Mouse (Mus musculus) lung, embryonic 14.5 days (tissue): ENCODE data around the gene Cdc42se1. TPM values are rescaled to one million over a fixed set of nuclear protein-coding genes. Genes with fewer than 3 reads are reported as not detected.
"Not testable (repeated sequence)": the region's sequence is repeated elsewhere in the genome, so short reads cannot be mapped to it uniquely, and the experiment has no call there.

Source experiments
- ATAC-seq: fragments of 200-750 bp; cut with Nextera tagmentation; 2 replicates; pipeline ENCODE4 v1.8.0; 2017; ENCODE audit warnings: mild to moderate bottlenecking, moderate TSS enrichment, moderate library complexity; ENCODE audit not compliant: insufficient read depth
- DNase-seq: peaks from one replicate; pipeline ENCODE4 v3.0.0-alpha.2; 2015
- H3K27ac ChIP-seq: fragments of 300-500 bp; sonication (generic); 2 replicates; pipeline ENCODE4 v1.5.1; 2014; ENCODE audit warnings: low read depth, mild to moderate bottlenecking, moderate library complexity
- H3K27me3 ChIP-seq: fragments of 300-500 bp; sonication (generic); 2 replicates; pipeline ENCODE4 v1.6.1; 2014; ENCODE audit warnings: low read length, control low read depth; ENCODE audit not compliant: insufficient read depth
- H3K36me3 ChIP-seq: fragments of 300-500 bp; sonication (generic); 2 replicates; pipeline ENCODE4 v1.6.1; 2014; ENCODE audit warnings: control low read depth; ENCODE audit not compliant: insufficient read depth
- H3K4me1 ChIP-seq: fragments of 300-500 bp; sonication (generic); 2 replicates; pipeline ENCODE4 v1.6.1; 2014; ENCODE audit warnings: antibody characterized with exemption, control low read depth; ENCODE audit not compliant: insufficient read depth
- H3K4me2 ChIP-seq: fragments of 300-500 bp; sonication (generic); 2 replicates; pipeline ENCODE4 v1.6.1; 2014; ENCODE audit warnings: mild to moderate bottlenecking
- H3K4me3 ChIP-seq: fragments of 300-500 bp; sonication (generic); 2 replicates; pipeline ENCODE4 v1.5.1; 2014; ENCODE audit warnings: low read depth, low read length
- H3K9ac ChIP-seq: fragments of 300-500 bp; sonication (generic); 2 replicates; pipeline ENCODE4 v1.6.1; 2014
- H3K9me3 ChIP-seq: fragments of 300-500 bp; sonication (generic); 2 replicates; pipeline ENCODE4 v1.6.1; 2016; ENCODE audit warnings: low read depth, low read length, control low read depth
- CTCF ChIP-seq: IDR thresholded peaks from 2 replicates; pipeline ENCODE4 v1.5.1; 2016; ENCODE audit warnings: antibody characterized with exemption, low read depth
- WGBS: fragments of 180-500 bp; shearing (Covaris S2); extraction: QIAGEN DNeasy Blood & Tissue Kit; methylation state at CpG from one replicate; pipeline ENCODE4 v1.1.7; 2014; 5-methylcytosine and 5-hydroxymethylcytosine counted together
- polyA plus RNA-seq: library from polyadenylated mRNA; unstranded; fragments of >200 nt; fragmentation: Nextera tagmentation; extraction: Ambion mirVana; gene quantifications from 2 replicates; pipeline ENCODE4 v1.2.1, GENCODE M21; 2014

Gene Cdc42se1
- polyA plus RNA-seq, 1 experiment from 2014 or later = 131 TPM

GRCm38 (mm10) chr3:95194721-95195135, 33.8 kb upstream of the Cdc42se1 start:
- Histone ChIP-seq H3K9ac (no peak overlapping the region), H3K4me1 (no peaks in the 10 kb centered on the region), H3K36me3 (peaks cover 79% of the 10 kb centered on the region), H3K4me2 (no peak overlapping the region), H3K9me3 (no peaks in the 10 kb centered on the region), H3K27ac (no peak overlapping the region), H3K4me3 (no peak overlapping the region), H3K27me3 (no peaks in the 10 kb centered on the region)
- DNase-seq (no peak), ATAC-seq (no peak)
- TF ChIP-seq CTCF = no peak
- WGBS = 84% methylated on average over 6 of the region's 6 CpGs

GRCm38 (mm10) chr3:95195772-95196171, 32.8 kb upstream of the Cdc42se1 start:
- no peaks in the 10 kb centered on the region for H3K27me3 ChIP-seq
- DNase-seq = no peak
- no peak for ATAC-seq
- no peaks in the 10 kb centered on the region for H3K9me3 ChIP-seq
- WGBS = 84% methylated on average over 2 of the region's 2 CpGs
- no peaks in the 10 kb centered on the region for H3K4me1 ChIP-seq
- H3K4me2 ChIP-seq = no peak overlapping the region
- no peak for TF ChIP-seq CTCF
- peaks cover 78% of the 10 kb centered on the region for H3K36me3 ChIP-seq
- no peak overlapping the region for H3K27ac ChIP-seq
- no peak overlapping the region for H3K9ac ChIP-seq
- no peak overlapping the region for H3K4me3 ChIP-seq

- H3K4me2 ChIP-seq = no peak overlapping the region
- H3K27ac ChIP-seq = no peak overlapping the region
- no peak overlapping the region for H3K4me3 ChIP-seq
- ATAC-seq (no peak), DNase-seq (no peak)
- H3K4me1 ChIP-seq = no peaks in the 10 kb centered on the region
- no peaks in the 10 kb centered on the region for H3K27me3 ChIP-seq
- TF ChIP-seq CTCF = no peak
- no peak overlapping the region for H3K9ac ChIP-seq
- peaks cover 93% of the 10 kb centered on the region for H3K36me3 ChIP-seq
- 69% methylated on average over 1 of the region's 1 CpGs for WGBS
- H3K9me3 ChIP-seq = no peaks in the 10 kb centered on the region
These were observed 29.4 kb upstream of the Cdc42se1 start for GRCm38 (mm10) chr3:95199101-95199500.

GRCm38 (mm10) chr3:95200132-95200531, 28.4 kb upstream of the Cdc42se1 start:
- Histone ChIP-seq H3K9me3 (no peaks in the 10 kb centered on the region), H3K9ac (no peak overlapping the region), H3K4me2 (no peak overlapping the region), H3K27ac (no peak overlapping the region), H3K4me3 (no peak overlapping the region), H3K36me3 (peaks cover 94% of the 10 kb centered on the region), H3K4me1 (no peaks in the 10 kb centered on the region), H3K27me3 (no peaks in the 10 kb centered on the region)
- no peak for ATAC-seq
- 87% methylated on average over 7 of the region's 7 CpGs for WGBS
- no peak for DNase-seq
- TF ChIP-seq CTCF = no peak

GRCm38 (mm10) chr3:95200562-95200961, 28.0 kb upstream of the Cdc42se1 start:
- Histone ChIP-seq H3K27me3 (no peaks in the 10 kb centered on the region), H3K36me3 (peaks cover 93% of the 10 kb centered on the region), H3K9ac (no peak overlapping the region), H3K4me1 (no peaks in the 10 kb centered on the region), H3K4me3 (no peak overlapping the region), H3K9me3 (no peaks in the 10 kb centered on the region), H3K27ac (no peak overlapping the region), H3K4me2 (no peak overlapping the region)
- ATAC-seq (no peak), DNase-seq (no peak)
- WGBS = 79% methylated on average over 2 of the region's 2 CpGs
- no peak for TF ChIP-seq CTCF

GRCm38 (mm10) chr3:95203880-95204279, 24.7 kb upstream of the Cdc42se1 start:
- DNase-seq (no peak), ATAC-seq (no peak)
- no peak overlapping the region for H3K4me3 ChIP-seq
- H3K27ac ChIP-seq = no peak overlapping the region
- no peaks in the 10 kb centered on the region for H3K9me3 ChIP-seq
- TF ChIP-seq CTCF = no peak
- H3K4me1 ChIP-seq = no peaks in the 10 kb centered on the region
- 89% methylated on average over 6 of the region's 6 CpGs for WGBS
- H3K4me2 ChIP-seq = no peak overlapping the region
- no peaks in the 10 kb centered on the region for H3K27me3 ChIP-seq
- H3K9ac ChIP-seq = no peak overlapping the region
- H3K36me3 ChIP-seq = peaks cover 89% of the 10 kb centered on the region

GRCm38 (mm10) chr3:95208286-95208685, 20.2 kb upstream of the Cdc42se1 start:
- H3K9me3 ChIP-seq = no peaks in the 10 kb centered on the region
- no peak for DNase-seq
- H3K36me3 ChIP-seq = peaks cover 79% of the 10 kb centered on the region
- H3K4me3 ChIP-seq = no peak overlapping the region
- WGBS = 82% methylated on average over 4 of the region's 4 CpGs
- H3K9ac ChIP-seq = no peak overlapping the region
- no peak overlapping the region for H3K27ac ChIP-seq
- H3K4me1 ChIP-seq = no peaks in the 10 kb centered on the region
- H3K4me2 ChIP-seq = no peak overlapping the region
- no peak for TF ChIP-seq CTCF
- no peak for ATAC-seq
- no peaks in the 10 kb centered on the region for H3K27me3 ChIP-seq

GRCm38 (mm10) chr3:95210585-95210984, 17.9 kb upstream of the Cdc42se1 start:
- Histone ChIP-seq H3K36me3 (peaks cover 71% of the 10 kb centered on the region), H3K27me3 (no peaks in the 10 kb centered on the region), H3K27ac (no peak overlapping the region), H3K4me2 (no peak overlapping the region), H3K4me1 (no peaks in the 10 kb centered on the region), H3K9me3 (no peaks in the 10 kb centered on the region), H3K9ac (no peak overlapping the region), H3K4me3 (no peak overlapping the region)
- ATAC-seq (no peak), DNase-seq (no peak)
- WGBS = 83% methylated on average over 2 of the region's 2 CpGs
- TF ChIP-seq CTCF = no peak

- DNase-seq, H3K27ac ChIP-seq, H3K4me2 ChIP-seq, H3K9me3 ChIP-seq, H3K27me3 ChIP-seq, H3K4me3 ChIP-seq, H3K4me1 ChIP-seq, H3K9ac ChIP-seq, ATAC-seq: not testable (repeated sequence)
- peaks cover 57% of the 10 kb centered on the region for H3K36me3 ChIP-seq
- WGBS = 95% methylated on average over 7 of the region's 10 CpGs
These were observed 15.5 kb upstream of the Cdc42se1 start for GRCm38 (mm10) chr3:95212889-95213608.
